Mouse (Mus musculus) c-Kit-positive CD71-positive TER-119-negative erythroid progenitor cells, embryonic 14.5 days (primary cell): ENCODE measurements around the gene Ubash3b.

ENCODE experiments used
- DNase-seq: peaks from one replicate; pipeline ENCODE4 v3.0.0-alpha.2; 2013; ENCODE audit warnings: low read depth

The Ubash3b gene

GRCm38 (mm10) chr9:41136273-41136672 is 25.2 kb downstream of the Ubash3b start:
- no peak for DNase-seq

GRCm38 (mm10) chr9:41134907-41135306 is 26.6 kb downstream of the Ubash3b start:
- no peak for DNase-seq

- DNase-seq = no peak
Measured at GRCm38 (mm10) chr9:41130563-41130962, 30.9 kb downstream of the Ubash3b start.

GRCm38 (mm10) chr9:41129802-41130480 is 31.6 kb downstream of the Ubash3b start:
- DNase-seq = no peak

- no peak for DNase-seq
Measured at GRCm38 (mm10) chr9:41129273-41129672, 32.2 kb downstream of the Ubash3b start.

GRCm38 (mm10) chr9:41126723-41127122 is 34.8 kb downstream of the Ubash3b start:
- no peak for DNase-seq

- DNase-seq = no peak
Measured at GRCm38 (mm10) chr9:41124305-41124704, 37.2 kb downstream of the Ubash3b start.

- no peak for DNase-seq
Measured at GRCm38 (mm10) chr9:41122390-41123110, 38.9 kb downstream of the Ubash3b start.

- no peak for DNase-seq
Measured at GRCm38 (mm10) chr9:41121701-41122354, 39.7 kb downstream of the Ubash3b start.

- DNase-seq = no peak
Measured at GRCm38 (mm10) chr9:41119958-41120357, 41.5 kb downstream of the Ubash3b start.

GRCm38 (mm10) chr9:41118065-41118464 is 43.4 kb downstream of the Ubash3b start:
- peak; percentile 46 for DNase-seq

GRCm38 (mm10) chr9:41116126-41116525 is 45.4 kb downstream of the Ubash3b start:
- DNase-seq = no peak

GRCm38 (mm10) chr9:41114367-41114766 is 47.1 kb downstream of the Ubash3b start:
- DNase-seq = no peak

- DNase-seq = no peak
Measured at GRCm38 (mm10) chr9:41109749-41110148, 51.7 kb downstream of the Ubash3b start.

GRCm38 (mm10) chr9:41108324-41109180 is 52.9 kb downstream of the Ubash3b start:
- no peak for DNase-seq

GRCm38 (mm10) chr9:41105201-41105643 is 56.3 kb downstream of the Ubash3b start:
- DNase-seq = no peak

GRCm38 (mm10) chr9:41103722-41104121 is 57.8 kb downstream of the Ubash3b start:
- no peak for DNase-seq

GRCm38 (mm10) chr9:41102613-41103012 is 58.9 kb downstream of the Ubash3b start:
- DNase-seq = no peak

- no peak for DNase-seq
Measured at GRCm38 (mm10) chr9:41099897-41100296, 61.6 kb downstream of the Ubash3b start.

GRCm38 (mm10) chr9:41099067-41099466 is 62.4 kb downstream of the Ubash3b start:
- DNase-seq = no peak

GRCm38 (mm10) chr9:41098065-41098464 is 63.4 kb downstream of the Ubash3b start:
- DNase-seq = no peak

GRCm38 (mm10) chr9:41091993-41092392 is 69.5 kb downstream of the Ubash3b start:
- no peak for DNase-seq
